Mouse (Mus musculus): ENCODE data around the gene Gm20388. TPM values are rescaled to one million over a fixed set of nuclear protein-coding genes. Genes with fewer than 3 reads are reported as not detected.

The Gm20388 gene
- polyA plus RNA-seq, 1 experiment from 2014 or later = not detected

DNA sequence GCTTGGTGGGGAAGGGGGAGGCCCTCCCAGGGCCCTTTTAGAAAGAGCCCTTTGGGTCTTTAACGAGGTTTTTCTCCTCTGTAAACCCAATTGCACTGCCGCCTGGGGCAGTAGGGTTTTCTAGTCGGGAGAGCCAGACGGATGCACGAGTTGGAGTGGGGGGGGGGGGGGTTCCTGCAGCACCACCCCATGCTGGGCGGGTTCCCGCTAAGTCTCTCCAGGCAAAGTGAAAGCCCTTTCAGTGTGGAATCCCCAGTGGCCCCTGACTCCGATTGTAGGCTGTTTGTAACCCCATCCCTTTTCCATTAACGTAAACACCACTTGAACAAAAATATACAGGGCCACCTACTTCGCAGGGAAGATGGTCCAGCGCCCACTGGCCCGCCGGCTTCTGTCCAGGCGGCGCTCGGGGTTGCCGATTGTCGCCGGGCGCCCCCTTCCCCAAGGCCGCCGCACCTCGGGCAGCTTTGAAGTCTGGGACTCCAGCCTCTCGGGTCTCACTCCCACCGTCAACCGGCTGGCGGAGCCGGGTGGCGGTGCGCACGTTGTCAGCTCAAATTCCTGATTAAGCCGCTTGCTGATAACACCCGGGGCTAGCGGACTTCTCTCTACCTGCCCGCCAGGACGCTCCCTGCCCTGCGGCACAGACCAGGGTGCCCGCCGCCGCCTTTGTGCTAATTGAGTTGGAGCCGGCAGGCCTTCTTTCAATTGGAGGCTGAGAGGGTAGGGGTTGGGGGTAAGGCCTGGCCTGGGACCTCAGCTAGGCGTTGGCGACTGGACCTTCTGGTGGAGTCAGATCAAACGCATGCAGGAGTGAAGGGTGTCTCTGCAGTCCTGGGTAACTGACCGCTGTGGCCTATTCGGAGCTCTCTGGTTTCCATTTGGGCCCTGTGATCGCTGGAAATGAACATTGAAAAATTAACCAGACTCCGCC lies 1162.8 kb downstream of the Gm20388 start:
- H3K27me3 ChIP-seq (ENCODE audit: control insufficient read depth, insufficient read depth, low read length) = peaks cover 88% of the 10 kb centered on the region
- peak overlapping the region; percentile 41 for H3K4me2 ChIP-seq (ENCODE audit: low read depth, severe bottlenecking)
- peak overlapping the region; percentile 20 for H3K4me3 ChIP-seq (ENCODE audit: low read depth, low read length)
- no peak for ATAC-seq (ENCODE audit: insufficient number of reproducible peaks, low FRiP score, low TSS enrichment, low read depth)
- H3K27ac ChIP-seq (replicated peaks; ENCODE audit: low read depth, low read length) = no peak overlapping the region
- peaks cover 20% of the 10 kb centered on the region for H3K4me1 ChIP-seq (ENCODE audit: control insufficient read depth, insufficient read depth, low read length)
- no peaks in the 10 kb centered on the region for H3K9me3 ChIP-seq (ENCODE audit: control insufficient read depth, low read length)
- WGBS = under 1% methylated on average over 48 of the region's 48 CpGs
- peak; percentile 49 for DNase-seq (ENCODE audit: low spot score)
- H3K9ac ChIP-seq (ENCODE audit: low read length) = no peak overlapping the region
- no peaks in the 10 kb centered on the region for H3K36me3 ChIP-seq (ENCODE audit: control insufficient read depth, insufficient read depth, low read length)

DNA sequence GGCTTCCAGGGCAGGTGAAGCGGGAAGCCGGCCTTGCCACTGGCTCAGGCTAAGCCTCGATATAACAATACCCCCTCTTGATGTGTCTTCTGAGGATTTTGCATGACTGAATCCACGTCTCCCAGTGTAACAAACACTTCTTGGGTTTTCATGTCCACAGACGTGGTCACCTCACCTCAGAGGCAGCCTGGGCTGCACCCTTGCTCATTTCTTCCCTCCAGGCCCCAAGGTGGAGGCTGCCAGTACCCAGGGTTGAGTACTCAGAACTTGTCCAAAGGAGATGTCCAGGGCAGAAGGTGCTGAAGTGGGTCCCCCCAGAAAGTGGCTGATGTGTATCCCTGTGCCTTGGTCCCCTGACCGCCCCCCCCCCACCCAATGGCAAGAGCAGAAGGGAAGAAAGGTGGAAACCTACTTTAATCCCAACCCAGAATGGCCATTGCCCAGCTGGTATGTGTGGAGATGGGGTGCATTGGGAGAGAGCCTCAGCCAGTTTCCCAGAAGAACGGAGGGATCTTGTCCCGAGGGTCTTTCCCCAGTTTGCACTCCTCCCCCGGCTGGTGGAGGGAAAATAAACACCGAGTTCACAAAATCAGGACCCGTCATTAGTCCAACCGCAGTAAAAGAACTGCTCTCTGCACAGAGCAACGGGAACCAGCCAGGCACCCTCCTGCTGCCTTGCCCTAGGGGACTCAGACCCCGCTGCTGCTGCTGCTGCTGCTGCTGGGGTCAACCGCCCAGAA lies 1163.6 kb downstream of the Gm20388 start:
- H3K9ac ChIP-seq (ENCODE audit: low read length) = no peak overlapping the region
- DNase-seq (ENCODE audit: low spot score) = no peak
- no peak overlapping the region for H3K4me2 ChIP-seq (ENCODE audit: low read depth, severe bottlenecking)
- no peaks in the 10 kb centered on the region for H3K9me3 ChIP-seq (ENCODE audit: control insufficient read depth, low read length)
- peaks cover 93% of the 10 kb centered on the region for H3K27me3 ChIP-seq (ENCODE audit: control insufficient read depth, insufficient read depth, low read length)
- ATAC-seq (ENCODE audit: insufficient number of reproducible peaks, low FRiP score, low TSS enrichment, low read depth) = no peak
- H3K4me1 ChIP-seq (ENCODE audit: control insufficient read depth, insufficient read depth, low read length) = peaks cover 20% of the 10 kb centered on the region
- H3K4me3 ChIP-seq (ENCODE audit: low read depth, low read length) = no peak overlapping the region
- WGBS = 3% methylated on average over 15 of the region's 15 CpGs
- no peak overlapping the region for H3K27ac ChIP-seq (replicated peaks; ENCODE audit: low read depth, low read length)
- no peaks in the 10 kb centered on the region for H3K36me3 ChIP-seq (ENCODE audit: control insufficient read depth, insufficient read depth, low read length)

DNA sequence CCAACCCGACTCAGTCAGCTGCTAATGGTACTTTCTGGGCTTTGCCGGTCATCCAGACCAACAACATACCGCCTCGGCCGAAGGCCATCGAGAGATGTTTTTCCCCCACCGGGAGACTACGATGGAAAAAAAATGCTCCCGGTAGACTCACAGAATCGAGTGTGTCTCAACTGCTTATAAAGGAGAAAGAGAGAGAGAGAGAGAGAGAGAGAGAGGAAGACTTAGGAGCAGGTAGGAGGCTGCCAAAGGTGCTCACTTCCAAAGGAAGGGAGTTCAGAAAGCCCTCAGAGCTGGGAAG lies 1164.2 kb downstream of the Gm20388 start:
- peaks cover 94% of the 10 kb centered on the region for H3K27me3 ChIP-seq (ENCODE audit: control insufficient read depth, insufficient read depth, low read length)
- DNase-seq (ENCODE audit: low spot score) (peak; percentile 60), ATAC-seq (ENCODE audit: insufficient number of reproducible peaks, low FRiP score, low TSS enrichment, low read depth) (no peak)
- H3K4me1 ChIP-seq (ENCODE audit: control insufficient read depth, insufficient read depth, low read length) = peaks cover 20% of the 10 kb centered on the region
- no peak overlapping the region for H3K4me2 ChIP-seq (ENCODE audit: low read depth, severe bottlenecking)
- no peak overlapping the region for H3K27ac ChIP-seq (replicated peaks; ENCODE audit: low read depth, low read length)
- WGBS = under 1% methylated on average over 10 of the region's 10 CpGs
- no peaks in the 10 kb centered on the region for H3K36me3 ChIP-seq (ENCODE audit: control insufficient read depth, insufficient read depth, low read length)
- H3K4me3 ChIP-seq (ENCODE audit: low read depth, low read length) = no peak overlapping the region
- H3K9ac ChIP-seq (ENCODE audit: low read length) = no peak overlapping the region
- no peaks in the 10 kb centered on the region for H3K9me3 ChIP-seq (ENCODE audit: control insufficient read depth, low read length)

DNA sequence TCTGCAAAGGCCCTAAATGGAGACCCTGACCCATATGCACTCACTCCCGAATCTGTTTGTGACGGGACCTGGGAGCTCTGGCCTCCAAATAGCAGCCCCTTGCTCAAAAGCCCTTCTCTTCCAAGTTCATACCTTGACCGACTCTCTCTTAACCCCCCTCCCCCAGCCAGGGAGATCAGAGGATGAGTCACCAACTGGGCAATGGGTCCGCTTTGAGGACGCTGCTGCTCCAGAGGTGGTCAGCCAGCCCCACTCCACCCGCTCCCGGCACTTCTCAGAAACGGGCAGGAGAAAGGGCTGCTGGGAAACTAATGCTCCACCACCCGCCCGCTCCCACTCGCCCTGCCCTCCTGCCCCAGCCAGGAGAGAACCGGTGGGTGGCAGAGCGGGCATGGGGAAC lies 1165.3 kb downstream of the Gm20388 start:
- no peak overlapping the region for H3K4me2 ChIP-seq (ENCODE audit: low read depth, severe bottlenecking)
- WGBS = 4% methylated on average over 13 of the region's 13 CpGs
- peaks cover 94% of the 10 kb centered on the region for H3K27me3 ChIP-seq (ENCODE audit: control insufficient read depth, insufficient read depth, low read length)
- peaks cover 22% of the 10 kb centered on the region for H3K4me1 ChIP-seq (ENCODE audit: control insufficient read depth, insufficient read depth, low read length)
- peak; percentile 45 for DNase-seq (ENCODE audit: low spot score)
- no peak overlapping the region for H3K4me3 ChIP-seq (ENCODE audit: low read depth, low read length)
- ATAC-seq (ENCODE audit: insufficient number of reproducible peaks, low FRiP score, low TSS enrichment, low read depth) = no peak
- H3K27ac ChIP-seq (replicated peaks; ENCODE audit: low read depth, low read length) = no peak overlapping the region
- no peak overlapping the region for H3K9ac ChIP-seq (ENCODE audit: low read length)
- H3K36me3 ChIP-seq (ENCODE audit: control insufficient read depth, insufficient read depth, low read length) = no peaks in the 10 kb centered on the region
- no peaks in the 10 kb centered on the region for H3K9me3 ChIP-seq (ENCODE audit: control insufficient read depth, low read length)

DNA sequence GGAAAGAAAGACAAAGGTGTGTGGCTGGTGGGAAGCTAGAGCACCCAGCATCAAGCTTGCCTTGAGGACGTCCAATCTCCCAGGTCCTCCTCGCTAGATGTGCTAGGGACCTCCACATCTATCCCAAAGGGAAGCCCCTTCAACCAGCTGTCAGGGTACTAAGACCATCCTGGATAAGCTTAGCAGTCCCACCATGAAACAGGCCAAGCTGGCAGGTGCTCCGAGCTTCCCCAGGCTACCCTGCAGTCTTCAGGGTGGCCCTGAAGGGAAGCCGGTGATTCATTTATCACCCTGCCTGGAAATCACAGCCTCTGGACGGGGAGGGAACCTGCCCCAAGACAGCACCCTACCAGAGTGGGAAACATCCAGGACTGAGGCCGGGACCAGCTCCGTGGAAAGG lies 1165.9 kb downstream of the Gm20388 start:
- WGBS = 17% methylated on average over 7 of the region's 7 CpGs
- Histone ChIP-seq H3K27ac (replicated peaks; ENCODE audit: low read depth, low read length) (no peak overlapping the region), H3K4me1 (ENCODE audit: control insufficient read depth, insufficient read depth, low read length) (peaks cover 16% of the 10 kb centered on the region), H3K4me3 (ENCODE audit: low read depth, low read length) (no peak overlapping the region), H3K9me3 (ENCODE audit: control insufficient read depth, low read length) (no peaks in the 10 kb centered on the region), H3K9ac (ENCODE audit: low read length) (no peak overlapping the region), H3K4me2 (ENCODE audit: low read depth, severe bottlenecking) (no peak overlapping the region), H3K27me3 (ENCODE audit: control insufficient read depth, insufficient read depth, low read length) (peaks cover 94% of the 10 kb centered on the region), H3K36me3 (ENCODE audit: control insufficient read depth, insufficient read depth, low read length) (no peaks in the 10 kb centered on the region)
- no peak for ATAC-seq (ENCODE audit: insufficient number of reproducible peaks, low FRiP score, low TSS enrichment, low read depth)
- DNase-seq (ENCODE audit: low spot score) = no peak

DNA sequence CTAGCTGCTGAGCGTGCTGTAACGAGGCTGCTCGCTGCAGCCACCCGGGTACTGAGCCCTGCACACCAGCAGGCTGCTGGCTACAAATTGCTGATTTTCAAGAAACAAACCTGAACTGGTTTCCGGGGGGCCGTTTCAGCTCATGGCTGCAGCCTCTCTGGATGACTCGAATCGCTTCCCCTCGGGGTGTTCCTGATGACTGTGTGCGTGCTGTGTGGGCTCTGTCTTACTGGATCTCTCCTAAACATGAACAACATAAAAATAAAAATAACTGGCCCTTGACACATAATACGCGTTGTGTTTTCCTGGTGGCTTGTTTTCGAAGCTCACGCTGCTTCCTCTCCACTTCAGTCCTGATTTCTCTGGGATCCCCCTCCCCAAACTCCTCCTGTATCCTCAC lies 1168.1 kb downstream of the Gm20388 start:
- ATAC-seq (ENCODE audit: insufficient number of reproducible peaks, low FRiP score, low TSS enrichment, low read depth) (no peak), DNase-seq (ENCODE audit: low spot score) (peak; percentile 29)
- 7% methylated on average over 14 of the region's 14 CpGs for WGBS
- Histone ChIP-seq H3K4me2 (ENCODE audit: low read depth, severe bottlenecking) (no peak overlapping the region), H3K4me1 (ENCODE audit: control insufficient read depth, insufficient read depth, low read length) (peaks cover 22% of the 10 kb centered on the region), H3K9me3 (ENCODE audit: control insufficient read depth, low read length) (no peaks in the 10 kb centered on the region), H3K27ac (replicated peaks; ENCODE audit: low read depth, low read length) (no peak overlapping the region), H3K9ac (ENCODE audit: low read length) (no peak overlapping the region), H3K4me3 (ENCODE audit: low read depth, low read length) (no peak overlapping the region), H3K27me3 (ENCODE audit: control insufficient read depth, insufficient read depth, low read length) (peaks cover 96% of the 10 kb centered on the region), H3K36me3 (ENCODE audit: control insufficient read depth, insufficient read depth, low read length) (no peaks in the 10 kb centered on the region)

DNA sequence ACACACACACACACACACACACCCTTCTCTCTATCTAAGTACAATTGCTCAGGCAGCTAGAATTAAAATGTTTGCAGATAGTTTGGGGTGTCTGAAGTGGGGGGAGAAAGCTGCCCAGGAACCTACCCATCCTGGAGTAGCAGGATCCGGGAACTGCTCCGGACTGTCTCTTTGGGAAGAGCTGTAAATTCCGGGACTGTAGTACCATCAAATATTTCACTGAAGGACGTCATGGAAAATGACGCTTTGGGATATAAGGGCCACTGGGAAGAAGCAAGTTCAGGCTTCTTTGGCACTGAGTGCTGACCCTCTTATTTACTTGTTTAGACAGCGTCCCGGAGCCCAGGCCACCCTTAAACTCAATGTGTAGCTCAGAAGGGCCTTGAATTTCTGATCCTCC lies 1168.6 kb downstream of the Gm20388 start:
- peaks cover 96% of the 10 kb centered on the region for H3K27me3 ChIP-seq (ENCODE audit: control insufficient read depth, insufficient read depth, low read length)
- peak; percentile 39 for DNase-seq (ENCODE audit: low spot score)
- H3K4me3 ChIP-seq (ENCODE audit: low read depth, low read length) = no peak overlapping the region
- no peaks in the 10 kb centered on the region for H3K9me3 ChIP-seq (ENCODE audit: control insufficient read depth, low read length)
- 1% methylated on average over 7 of the region's 7 CpGs for WGBS
- H3K9ac ChIP-seq (ENCODE audit: low read length) = no peak overlapping the region
- no peak overlapping the region for H3K27ac ChIP-seq (replicated peaks; ENCODE audit: low read depth, low read length)
- no peak for ATAC-seq (ENCODE audit: insufficient number of reproducible peaks, low FRiP score, low TSS enrichment, low read depth)
- peaks cover 23% of the 10 kb centered on the region for H3K4me1 ChIP-seq (ENCODE audit: control insufficient read depth, insufficient read depth, low read length)
- H3K36me3 ChIP-seq (ENCODE audit: control insufficient read depth, insufficient read depth, low read length) = no peaks in the 10 kb centered on the region
- no peak overlapping the region for H3K4me2 ChIP-seq (ENCODE audit: low read depth, severe bottlenecking)

DNA sequence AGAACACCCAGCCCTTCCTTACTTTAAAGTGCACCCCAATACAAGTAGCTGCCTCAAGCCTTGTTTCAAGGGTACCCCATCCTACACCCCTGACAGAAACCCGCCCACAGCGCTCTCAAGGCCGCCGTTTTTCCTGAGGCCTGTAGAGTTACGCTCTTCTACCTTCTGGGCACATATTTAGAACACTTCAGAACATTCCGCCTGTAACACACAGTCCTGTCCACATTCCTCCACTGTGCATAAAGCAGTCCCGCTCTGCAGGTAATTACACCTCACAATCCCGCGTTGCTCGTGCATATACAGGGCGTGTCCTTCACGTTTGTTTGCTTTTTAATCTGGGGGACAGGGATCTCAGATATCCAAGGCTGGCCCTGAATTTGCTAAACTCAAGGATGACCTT lies 1169.3 kb downstream of the Gm20388 start:
- Histone ChIP-seq H3K4me3 (ENCODE audit: low read depth, low read length) (no peak overlapping the region), H3K9me3 (ENCODE audit: control insufficient read depth, low read length) (no peaks in the 10 kb centered on the region), H3K36me3 (ENCODE audit: control insufficient read depth, insufficient read depth, low read length) (no peaks in the 10 kb centered on the region)

More for the DNA sequence above, 1169.3 kb downstream of the Gm20388 start:
- Histone ChIP-seq H3K27ac (replicated peaks; ENCODE audit: low read depth, low read length) (no peak overlapping the region), H3K27me3 (ENCODE audit: control insufficient read depth, insufficient read depth, low read length) (peaks cover 94% of the 10 kb centered on the region), H3K4me1 (ENCODE audit: control insufficient read depth, insufficient read depth, low read length) (peaks cover 22% of the 10 kb centered on the region), H3K9ac (ENCODE audit: low read length) (no peak overlapping the region), H3K4me2 (ENCODE audit: low read depth, severe bottlenecking) (no peak overlapping the region)
- whole genome bisulfite sequencing = 3% methylated on average over 12 of the region's 12 CpGs
- DNase-seq (ENCODE audit: low spot score) (peak; percentile 57), ATAC-seq (ENCODE audit: insufficient number of reproducible peaks, low FRiP score, low TSS enrichment, low read depth) (no peak)
